Mouse (Mus musculus) erythroblast, adult 5-6 weeks (primary cell): ENCODE results near the gene Cdiptos. TPM values are rescaled to one million over a fixed set of nuclear protein-coding genes. Genes with fewer than 3 reads are reported as not detected.

Experiments used
- ATAC-seq: replicated peaks from 2 replicates; pipeline ENCODE4 v1.8.0; 2016; ENCODE audit warnings: moderate number of reproducible peaks, mild to moderate bottlenecking, moderate TSS enrichment, inconsistent platforms; ENCODE audit not compliant: poor library complexity, low FRiP score, severe bottlenecking
- total RNA-seq, 2 experiments: library from RNA; stranded (forward) in 1 of 2; stranded (reverse) in 1 of 2; fragments of 150-400 nt in 1 of 2; fragments of 200-764, 138-1000 nt in 1 of 2; gene quantifications; 2 replicates each; pipeline versions ENCODE4 v1.2.3 to v1.2.4; 2015 to 2017; ENCODE audit warnings: low replicate concordance in 2 of 2

Gene Cdiptos
- total RNA-seq, 2 experiments from 2014 or later: not detected

- ATAC-seq: no peak
Observed at GRCm38 (mm10) chr7:126941801-126942200, 34.1 kb downstream of the Cdiptos start.

DNA sequence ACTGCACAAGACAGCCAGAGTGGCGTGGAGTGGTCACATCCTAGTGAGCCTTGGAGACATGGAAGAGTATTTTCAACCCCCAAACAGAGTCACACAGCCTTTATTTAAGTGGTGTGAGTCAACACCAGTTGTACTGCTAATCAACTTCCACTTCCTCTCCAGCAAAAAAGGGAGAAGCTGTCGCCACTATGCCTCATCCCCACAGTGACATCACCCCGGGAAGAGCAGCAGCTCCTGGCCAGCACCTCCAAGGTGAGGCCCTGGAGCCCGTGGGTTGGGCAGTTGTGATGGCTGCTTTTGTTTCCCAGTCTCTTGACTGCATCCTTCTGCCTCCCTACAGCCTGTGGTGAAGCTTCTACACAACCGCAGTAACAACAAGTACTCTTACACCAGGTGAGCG is 34.7 kb downstream of the Cdiptos start:
- ATAC-seq: no peak

DNA sequence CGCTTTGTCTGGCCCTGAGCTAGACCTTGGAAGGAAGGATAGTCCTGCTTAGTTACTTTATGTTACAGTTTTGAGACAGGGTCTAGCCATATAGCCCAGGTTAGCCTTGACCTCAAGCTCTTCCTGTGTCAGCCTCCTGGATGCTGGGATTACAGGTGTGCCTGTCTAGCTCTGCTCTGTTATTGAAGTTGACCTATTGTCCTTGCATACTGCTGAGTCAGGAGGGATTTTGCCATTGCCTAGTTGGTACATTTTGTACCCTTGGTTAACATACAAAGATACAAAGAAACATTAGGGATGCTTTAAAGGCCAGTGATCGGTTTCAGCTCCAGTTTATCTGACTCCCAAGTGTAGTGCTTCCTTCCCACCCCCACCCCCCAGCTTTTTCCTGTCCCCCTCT is 43.2 kb downstream of the Cdiptos start:
- no peak for ATAC-seq

DNA sequence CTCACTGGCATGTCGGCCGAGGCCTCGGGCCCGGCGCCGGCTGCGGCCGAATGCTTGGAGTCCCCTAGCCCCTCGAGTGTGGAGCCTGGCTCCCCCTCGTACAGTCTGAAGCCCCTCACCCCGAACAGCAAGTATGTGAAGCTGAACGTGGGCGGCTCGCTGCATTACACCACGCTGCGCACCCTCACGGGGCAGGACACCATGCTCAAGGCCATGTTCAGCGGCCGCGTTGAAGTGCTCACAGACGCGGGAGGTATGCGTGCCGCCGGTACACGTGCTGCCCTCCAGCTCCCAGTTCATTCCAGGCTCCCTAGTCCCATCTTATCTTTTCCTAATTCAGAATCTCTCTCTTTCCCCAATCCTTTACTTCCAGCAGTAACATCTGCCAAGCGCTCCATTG is 46.9 kb downstream of the Cdiptos start:
- peak; percentile 21 for ATAC-seq

DNA sequence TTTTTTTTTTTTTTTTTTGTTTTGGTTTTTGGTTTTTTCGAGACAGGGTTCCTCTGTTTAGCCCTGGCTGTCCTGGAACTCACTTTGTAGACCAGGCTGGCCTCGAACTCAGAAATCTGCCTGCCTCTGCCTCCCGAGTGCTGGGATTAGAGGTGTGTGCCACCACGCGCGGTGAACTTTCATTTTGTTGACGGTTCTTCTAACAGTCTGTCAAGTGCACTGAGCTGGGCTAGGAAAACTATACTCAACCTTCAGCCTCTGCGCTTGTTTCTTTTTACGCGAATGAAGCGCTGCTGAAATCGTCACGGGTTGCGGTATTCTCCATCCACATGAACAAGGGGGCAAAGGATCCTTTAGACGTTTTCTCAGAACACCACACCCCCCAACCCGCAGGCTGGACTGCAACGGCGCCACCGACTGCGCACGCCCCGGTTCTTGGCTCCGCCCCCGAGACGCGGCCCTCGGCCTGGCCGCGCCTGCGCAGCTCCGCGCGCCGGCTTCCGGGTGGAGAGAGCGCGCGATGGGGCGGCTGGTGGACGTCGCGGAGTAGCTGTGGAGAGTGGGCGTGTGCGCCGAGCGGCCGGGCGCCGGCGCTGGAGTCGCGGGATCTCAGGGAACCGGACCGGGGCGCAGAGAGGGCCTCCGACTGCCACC is 47.4 kb downstream of the Cdiptos start, which contains the start of gene Kctd13:
Gene Kctd13 (plus strand): TSS at position 496 of the 654 bp plus-strand sequence.
- ATAC-seq: peak; percentile 94

DNA sequence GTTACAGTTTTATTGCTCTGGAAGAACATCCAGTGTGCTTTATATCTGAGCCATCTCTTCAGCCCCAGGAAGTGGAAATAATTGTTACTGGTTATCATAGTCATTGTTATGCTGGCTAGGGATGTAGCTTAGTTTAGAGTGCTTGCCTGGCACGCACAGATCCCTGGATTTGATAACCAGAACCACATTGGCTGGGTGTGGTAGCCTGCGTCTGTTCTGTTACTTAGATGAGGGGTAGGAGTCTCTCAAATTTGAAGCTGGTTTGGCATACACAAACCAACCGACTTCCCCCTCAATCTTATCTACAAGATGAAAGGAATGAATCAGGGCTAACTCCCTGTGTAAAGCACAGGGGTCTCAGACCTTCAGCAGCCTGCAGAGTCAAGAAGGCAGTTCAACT is 49.6 kb downstream of the Cdiptos start:
- no peak for ATAC-seq

GRCm38 (mm10) chr7:126923999-126924398 is 51.9 kb downstream of the Cdiptos start:
- no peak for ATAC-seq

DNA sequence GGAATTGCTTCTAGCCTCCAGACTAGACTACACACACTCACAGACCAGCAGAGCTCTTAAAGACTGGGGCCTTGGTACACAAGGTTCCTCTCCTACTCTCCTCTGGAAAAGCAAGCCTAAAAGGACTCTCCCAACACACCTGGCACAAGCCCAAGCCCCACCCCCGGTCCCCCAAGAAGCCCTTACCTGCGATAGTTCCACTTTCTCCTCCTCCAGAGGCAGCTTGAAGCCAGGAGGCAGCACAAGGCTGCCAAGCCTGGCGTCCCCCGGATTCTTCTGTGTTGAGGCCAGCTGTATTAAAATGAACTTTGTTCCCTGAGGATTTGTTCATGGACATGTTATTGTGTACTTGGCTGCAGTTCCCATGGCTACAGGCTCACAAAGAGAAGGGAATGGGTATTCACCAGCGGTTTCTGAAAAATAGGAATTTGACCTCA is 53.3 kb downstream of the Cdiptos start, which contains the start of gene Tmem219:
Gene Tmem219 (minus strand): TSS at position 294 of the 437 bp plus-strand sequence.
- no peak for ATAC-seq

Other genes starting within 250 kb of the Cdiptos start
- gene Mapk3, start 216.5 kb downstream of the Cdiptos start, total RNA-seq (2015; ENCODE audit: low replicate concordance): 46.1 and 51.8 TPM in 2 replicates
- 10.9 and 19.4 TPM in 2 replicates for gene Mapk3, start 216.5 kb downstream of the Cdiptos start, total RNA-seq (2017; ENCODE audit: low replicate concordance)
- 5.6 TPM in 1 of 2 replicates, not detected in the other for gene Gdpd3, start 209.8 kb downstream of the Cdiptos start, total RNA-seq (2015; ENCODE audit: low replicate concordance)
- gene Gdpd3, start 209.8 kb downstream of the Cdiptos start, total RNA-seq (2017; ENCODE audit: low replicate concordance): 5.4 and 7.2 TPM in 2 replicates
- gene Ypel3, start 199.1 kb downstream of the Cdiptos start, total RNA-seq (2015; ENCODE audit: low replicate concordance): 752 and 763 TPM in 2 replicates
- gene Ypel3, start 199.1 kb downstream of the Cdiptos start, total RNA-seq (2017; ENCODE audit: low replicate concordance): 364 and 550 TPM in 2 replicates
- gene Tbx6, start 194.6 kb downstream of the Cdiptos start, total RNA-seq (2015; ENCODE audit: low replicate concordance): 28.8 and 31.9 TPM in 2 replicates
- gene Tbx6, start 194.6 kb downstream of the Cdiptos start, total RNA-seq (2017; ENCODE audit: low replicate concordance): 12.3 and 23.2 TPM in 2 replicates
- 46.7 and 84.9 TPM in 2 replicates for gene Ppp4c, start 183.6 kb downstream of the Cdiptos start, total RNA-seq (2015; ENCODE audit: low replicate concordance)
- gene Ppp4c, start 183.6 kb downstream of the Cdiptos start, total RNA-seq (2017; ENCODE audit: low replicate concordance): 43.5 and 62.7 TPM in 2 replicates
- gene Fam57b, start 178.4 kb downstream of the Cdiptos start, total RNA-seq (2015; ENCODE audit: low replicate concordance): not detected in 2 replicates
- not detected in 2 replicates for gene Fam57b, start 178.4 kb downstream of the Cdiptos start, total RNA-seq (2017; ENCODE audit: low replicate concordance)
- gene 4930451I11Rik, start 144.5 kb downstream of the Cdiptos start, total RNA-seq (2015; ENCODE audit: low replicate concordance): not detected in 2 replicates
- gene 4930451I11Rik, start 144.5 kb downstream of the Cdiptos start, total RNA-seq (2017; ENCODE audit: low replicate concordance): not detected in 2 replicates
- not detected in 2 replicates for gene Doc2a, start 128.7 kb downstream of the Cdiptos start, total RNA-seq (2015; ENCODE audit: low replicate concordance)
- not detected in 2 replicates for gene Doc2a, start 128.7 kb downstream of the Cdiptos start, total RNA-seq (2017; ENCODE audit: low replicate concordance)
- gene Hirip3, start 114.1 kb downstream of the Cdiptos start, total RNA-seq (2015; ENCODE audit: low replicate concordance): 5.2 and 9.2 TPM in 2 replicates
- 38.2 and 40.8 TPM in 2 replicates for gene Hirip3, start 114.1 kb downstream of the Cdiptos start, total RNA-seq (2017; ENCODE audit: low replicate concordance)
- gene Ino80e, start 113.7 kb downstream of the Cdiptos start, total RNA-seq (2015; ENCODE audit: low replicate concordance): 14.4 and 35.5 TPM in 2 replicates
- 4.9 and 9.9 TPM in 2 replicates for gene Ino80e, start 113.7 kb downstream of the Cdiptos start, total RNA-seq (2017; ENCODE audit: low replicate concordance)
- gene Taok2, start 91.4 kb downstream of the Cdiptos start, total RNA-seq (2015; ENCODE audit: low replicate concordance): 6.9 and 9.6 TPM in 2 replicates
- gene Taok2, start 91.4 kb downstream of the Cdiptos start, total RNA-seq (2017; ENCODE audit: low replicate concordance): 17.0 and 31.8 TPM in 2 replicates
- 4.0 and 6.3 TPM in 2 replicates for gene Tmem219, start 53.2 kb downstream of the Cdiptos start, total RNA-seq (2015; ENCODE audit: low replicate concordance)
- 2.1 and 6.8 TPM in 2 replicates for gene Tmem219, start 53.2 kb downstream of the Cdiptos start, total RNA-seq (2017; ENCODE audit: low replicate concordance)
- gene Kctd13, start 47.2 kb downstream of the Cdiptos start, total RNA-seq (2015; ENCODE audit: low replicate concordance): 0.77 and 6.9 TPM in 2 replicates
- gene Kctd13, start 47.2 kb downstream of the Cdiptos start, total RNA-seq (2017; ENCODE audit: low replicate concordance): 0.42 and 1.7 TPM in 2 replicates
- not detected in 2 replicates for gene Asphd1, start 26.5 kb downstream of the Cdiptos start, total RNA-seq (2015; ENCODE audit: low replicate concordance)
- not detected in 2 replicates for gene Asphd1, start 26.5 kb downstream of the Cdiptos start, total RNA-seq (2017; ENCODE audit: low replicate concordance)
- gene Sez6l2, start 25.5 kb downstream of the Cdiptos start, total RNA-seq (2015; ENCODE audit: low replicate concordance): not detected in 2 replicates
- 0.84 TPM in 1 of 2 replicates, not detected in the other for gene Sez6l2, start 25.5 kb downstream of the Cdiptos start, total RNA-seq (2017; ENCODE audit: low replicate concordance)
- gene Cdipt, start 184 bp downstream of the Cdiptos start, total RNA-seq (2015; ENCODE audit: low replicate concordance): 14.8 and 23.1 TPM in 2 replicates
- gene Cdipt, start 184 bp downstream of the Cdiptos start, total RNA-seq (2017; ENCODE audit: low replicate concordance): 9.5 and 20.9 TPM in 2 replicates
- gene Mvp, start 38.5 kb upstream of the Cdiptos start, total RNA-seq (2015; ENCODE audit: low replicate concordance): 1.5 and 1.9 TPM in 2 replicates
- 5.5 and 7.7 TPM in 2 replicates for gene Mvp, start 38.5 kb upstream of the Cdiptos start, total RNA-seq (2017; ENCODE audit: low replicate concordance)
- gene Pagr1b, start 40.4 kb upstream of the Cdiptos start, total RNA-seq (2015; ENCODE audit: low replicate concordance): not detected in 2 replicates
- not detected in 2 replicates for gene Pagr1b, start 40.4 kb upstream of the Cdiptos start, total RNA-seq (2017; ENCODE audit: low replicate concordance)
- gene Pagr1a, start 41.3 kb upstream of the Cdiptos start, total RNA-seq (2015; ENCODE audit: low replicate concordance): 13.4 and 18.8 TPM in 2 replicates
- 7.0 and 7.1 TPM in 2 replicates for gene Pagr1a, start 41.3 kb upstream of the Cdiptos start, total RNA-seq (2017; ENCODE audit: low replicate concordance)
- gene Gm42742, start 45.0 kb upstream of the Cdiptos start, total RNA-seq (2015; ENCODE audit: low replicate concordance): 1.7 and 1.9 TPM in 2 replicates
- gene Gm42742, start 45.0 kb upstream of the Cdiptos start, total RNA-seq (2017; ENCODE audit: low replicate concordance): 8.1 and 9.1 TPM in 2 replicates
- gene Prrt2, start 45.1 kb upstream of the Cdiptos start, total RNA-seq (2015; ENCODE audit: low replicate concordance): not detected in 2 replicates
- gene Prrt2, start 45.1 kb upstream of the Cdiptos start, total RNA-seq (2017; ENCODE audit: low replicate concordance): 1.5 TPM in 1 of 2 replicates, not detected in the other
- 44.9 and 51.3 TPM in 2 replicates for gene Maz, start 50.9 kb upstream of the Cdiptos start, total RNA-seq (2015; ENCODE audit: low replicate concordance)
- 25.0 and 49.5 TPM in 2 replicates for gene Maz, start 50.9 kb upstream of the Cdiptos start, total RNA-seq (2017; ENCODE audit: low replicate concordance)
- 50.5 and 71.7 TPM in 2 replicates for gene Kif22, start 66.4 kb upstream of the Cdiptos start, total RNA-seq (2015; ENCODE audit: low replicate concordance)
- gene Kif22, start 66.4 kb upstream of the Cdiptos start, total RNA-seq (2017; ENCODE audit: low replicate concordance): 57.3 and 83.1 TPM in 2 replicates
- not detected in 2 replicates for gene Zg16, start 111.2 kb upstream of the Cdiptos start, total RNA-seq (2015; ENCODE audit: low replicate concordance)
- 3.2 and 5.0 TPM in 2 replicates for gene Zg16, start 111.2 kb upstream of the Cdiptos start, total RNA-seq (2017; ENCODE audit: low replicate concordance)
- 19.8 and 26.8 TPM in 2 replicates for gene AI467606, start 115.3 kb upstream of the Cdiptos start, total RNA-seq (2015; ENCODE audit: low replicate concordance)
- 17.1 and 19.9 TPM in 2 replicates for gene AI467606, start 115.3 kb upstream of the Cdiptos start, total RNA-seq (2017; ENCODE audit: low replicate concordance)
- 1.7 TPM in 1 of 2 replicates, not detected in the other for gene Qprt, start 146.1 kb upstream of the Cdiptos start, total RNA-seq (2015; ENCODE audit: low replicate concordance)
- gene Qprt, start 146.1 kb upstream of the Cdiptos start, total RNA-seq (2017; ENCODE audit: low replicate concordance): 0.34 TPM in 1 of 2 replicates, not detected in the other
- 15.8 and 24.9 TPM in 2 replicates for gene Spn, start 161.7 kb upstream of the Cdiptos start, total RNA-seq (2015; ENCODE audit: low replicate concordance)
- gene Spn, start 161.7 kb upstream of the Cdiptos start, total RNA-seq (2017; ENCODE audit: low replicate concordance): 58.3 and 60.0 TPM in 2 replicates
- gene Cd2bp2, start 220.0 kb upstream of the Cdiptos start, total RNA-seq (2015; ENCODE audit: low replicate concordance): 8.4 and 36.9 TPM in 2 replicates
- 17.9 and 22.9 TPM in 2 replicates for gene Cd2bp2, start 220.0 kb upstream of the Cdiptos start, total RNA-seq (2017; ENCODE audit: low replicate concordance)
- gene Tbc1d10b, start 232.4 kb upstream of the Cdiptos start, total RNA-seq (2015; ENCODE audit: low replicate concordance): 8.1 and 23.0 TPM in 2 replicates
- gene Tbc1d10b, start 232.4 kb upstream of the Cdiptos start, total RNA-seq (2017; ENCODE audit: low replicate concordance): 77.5 and 122 TPM in 2 replicates
- gene Mylpf, start 232.8 kb upstream of the Cdiptos start, total RNA-seq (2015; ENCODE audit: low replicate concordance): 6.5 and 9.8 TPM in 2 replicates
- gene Mylpf, start 232.8 kb upstream of the Cdiptos start, total RNA-seq (2017; ENCODE audit: low replicate concordance): 16.2 and 61.5 TPM in 2 replicates